Mouse (Mus musculus): ENCODE data around the gene Grb14.

Gene Grb14

DNA sequence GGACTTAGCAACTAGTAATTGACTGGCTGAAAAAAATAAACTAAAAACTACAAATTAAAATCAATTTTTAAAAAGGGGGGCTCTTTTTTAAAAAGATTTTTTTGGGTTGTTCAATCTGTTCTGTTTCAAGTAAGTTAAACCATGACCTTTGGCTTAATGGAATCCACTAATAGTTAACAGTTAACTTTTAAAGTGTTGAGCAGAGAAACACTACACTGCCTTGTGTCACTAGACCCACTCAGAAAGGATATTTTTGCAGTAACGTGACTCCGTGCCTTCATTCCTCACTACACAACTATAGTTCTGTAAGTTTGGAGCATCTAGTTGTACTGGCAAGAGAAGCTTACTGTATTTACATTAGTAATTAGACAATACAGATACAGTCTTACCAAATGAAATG lies 50.2 kb downstream of the Grb14 start:
- DNase-seq (ENCODE audit: low read depth, low spot score), result no peak

DNA sequence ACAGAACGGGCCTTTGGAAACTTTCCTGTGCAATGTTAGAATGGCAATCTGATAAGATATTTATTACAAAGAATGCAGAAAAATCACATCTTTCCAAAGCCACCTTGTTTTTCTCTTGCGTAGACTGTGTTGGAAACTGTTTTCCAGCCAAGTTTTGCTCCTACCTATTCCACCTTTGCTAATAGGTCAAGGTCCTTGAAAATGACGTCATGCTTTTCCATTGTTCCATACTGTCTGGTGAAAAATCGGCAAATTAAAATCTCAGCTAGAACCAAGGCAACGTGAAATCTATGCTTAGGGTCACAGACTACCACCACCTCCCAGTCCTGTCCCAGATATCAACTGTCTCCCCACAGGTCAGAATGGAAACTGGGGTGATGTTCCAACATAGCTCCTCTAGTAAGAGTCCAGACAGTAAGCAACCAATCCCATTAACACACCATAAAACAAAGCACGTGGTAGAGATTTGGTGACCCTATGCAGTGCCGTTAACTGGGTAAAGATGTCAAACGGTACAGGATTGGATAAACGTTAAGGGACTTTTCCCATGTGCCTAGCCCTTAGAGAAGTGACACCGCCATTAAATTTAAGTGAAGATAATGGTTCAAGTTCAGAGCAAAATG lies 50.9 kb downstream of the Grb14 start:
- DNase-seq (ENCODE audit: low read depth, low spot score), result no peak

DNA sequence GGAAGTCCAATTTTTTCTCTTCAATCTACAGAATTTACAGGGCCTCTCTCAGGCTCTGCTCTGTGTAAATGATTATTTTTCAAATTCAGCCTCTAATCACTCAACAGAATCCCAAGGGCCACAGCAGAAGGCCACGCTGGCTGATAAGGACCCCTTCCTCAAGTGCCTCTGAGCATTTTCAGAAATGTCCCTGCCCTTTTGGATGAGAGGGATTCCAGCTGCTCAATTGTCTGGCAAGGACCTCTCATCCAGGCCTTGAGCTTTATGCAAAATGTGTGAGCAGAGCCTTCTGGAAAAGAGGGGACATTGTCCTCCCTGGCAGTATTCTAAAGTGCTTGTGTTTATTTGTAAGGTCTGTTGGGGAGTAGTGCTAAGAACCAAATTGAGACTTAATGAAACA lies 51.7 kb downstream of the Grb14 start:
- DNase-seq (ENCODE audit: low read depth, low spot score), result no peak

DNA sequence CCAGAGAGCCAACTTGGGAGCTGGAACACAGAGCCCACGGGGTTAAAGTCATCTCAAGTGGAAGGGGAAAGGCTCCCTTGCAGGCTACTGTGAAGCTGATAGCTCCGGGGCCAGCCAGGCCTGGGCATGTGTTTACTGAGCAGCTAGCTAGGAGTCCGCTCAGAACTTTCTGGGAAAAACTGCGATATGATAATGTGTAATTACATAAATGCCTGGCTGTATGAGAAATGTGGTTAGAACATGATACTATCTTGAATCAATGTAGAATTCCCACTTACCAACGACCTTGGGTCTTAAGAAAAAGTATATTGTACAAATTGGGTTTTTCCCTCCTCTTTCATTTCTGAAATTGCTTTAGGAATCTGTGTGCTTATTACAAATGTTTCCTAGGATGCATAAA lies 53.0 kb downstream of the Grb14 start:
- DNase-seq (ENCODE audit: low read depth, low spot score), result no peak

DNA sequence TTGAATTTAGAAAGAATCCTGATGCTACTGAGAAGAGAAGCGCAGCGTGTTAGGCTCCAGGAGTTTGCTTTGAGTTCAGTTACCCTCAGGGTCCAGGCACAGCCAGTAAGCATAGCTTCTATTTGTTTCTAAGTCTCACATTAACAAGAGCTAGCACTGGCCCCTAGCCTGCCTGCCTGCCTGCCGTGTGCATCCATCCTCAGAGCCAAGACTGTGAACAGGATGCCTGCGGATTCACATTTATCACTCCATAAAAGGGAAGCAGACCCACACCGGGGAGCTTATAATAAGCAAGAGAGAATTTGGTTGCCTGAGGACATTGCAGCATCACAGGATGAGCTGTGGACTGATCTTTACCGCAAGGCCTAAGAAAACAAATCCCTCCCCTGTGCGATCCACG lies 53.8 kb downstream of the Grb14 start:
- no peak for DNase-seq (ENCODE audit: low read depth, low spot score)

DNA sequence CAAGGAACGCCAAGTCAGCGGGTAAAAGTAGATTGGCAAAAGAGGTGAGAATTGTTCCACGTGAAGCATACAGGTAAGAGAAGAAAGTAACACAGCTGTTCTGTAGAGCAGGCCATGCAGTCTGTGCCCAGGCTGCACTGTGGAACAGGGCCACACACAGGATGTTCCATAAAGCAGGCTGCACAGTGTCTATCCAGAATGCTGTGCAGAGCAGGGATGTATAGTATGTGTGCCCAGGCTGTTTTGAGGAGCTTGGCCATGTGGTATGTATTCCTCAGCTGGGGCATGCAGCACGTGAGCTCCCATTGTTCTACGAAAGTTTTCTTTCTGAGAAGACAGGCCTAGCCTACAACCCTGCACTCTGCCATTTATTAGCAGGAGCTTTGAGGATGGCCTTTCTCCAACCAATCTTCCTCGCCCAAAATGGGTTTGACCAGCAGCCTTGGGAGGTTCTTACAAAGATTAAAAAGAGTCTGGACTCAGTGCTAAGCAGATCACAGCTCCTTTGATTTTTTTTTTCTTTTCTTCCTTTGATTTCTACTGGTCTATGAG lies 57.8 kb downstream of the Grb14 start:
- no peak for DNase-seq (ENCODE audit: low read depth, low spot score)

DNA sequence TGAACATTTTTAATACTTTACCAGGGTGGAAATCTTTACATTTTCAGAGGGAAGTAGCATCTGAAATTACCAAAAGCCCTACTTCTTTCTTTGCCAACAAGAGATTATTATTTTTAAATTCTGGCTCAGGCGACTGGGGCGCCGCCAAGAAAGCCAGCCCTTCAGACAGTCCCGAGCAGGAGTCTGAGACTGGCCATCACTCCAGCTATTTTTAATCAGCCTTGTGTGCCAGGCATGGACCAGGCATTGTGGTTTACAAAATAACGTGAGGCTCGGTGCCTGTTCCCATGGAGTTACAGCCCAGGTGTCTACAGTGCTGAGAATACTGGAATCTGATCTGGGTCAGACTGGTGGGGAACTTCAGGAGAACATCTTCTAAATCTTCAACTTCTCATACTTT lies 58.5 kb downstream of the Grb14 start:
- no peak for DNase-seq (ENCODE audit: low read depth, low spot score)

DNA sequence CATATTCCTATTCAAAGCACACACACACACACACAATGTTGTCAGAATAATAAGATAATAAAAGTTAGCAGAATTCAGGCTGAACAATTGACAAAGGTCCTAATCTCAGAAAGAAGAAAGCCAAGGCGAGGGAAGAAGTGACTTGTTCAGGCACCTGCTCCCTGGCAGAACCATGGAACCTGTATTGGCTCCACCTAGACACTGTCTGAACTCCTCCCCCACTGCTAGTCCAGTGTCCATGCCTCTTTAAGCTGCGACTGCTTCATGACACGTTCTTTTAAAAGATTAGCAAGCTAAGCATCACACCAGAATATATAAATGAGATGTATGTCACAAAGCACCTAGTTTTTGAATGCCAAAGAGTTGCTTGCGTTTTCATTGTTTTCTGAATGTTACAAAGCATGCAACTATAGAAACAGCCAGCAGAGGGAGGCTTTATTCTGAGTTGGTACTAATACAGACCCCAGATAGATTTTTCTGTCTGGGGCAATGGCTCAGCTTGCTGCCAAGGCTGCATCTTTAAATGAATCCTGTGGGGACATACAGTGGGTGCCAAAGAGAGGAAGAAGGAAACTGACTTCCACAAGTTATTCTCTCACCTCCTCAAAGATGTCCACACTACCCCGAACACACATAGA lies 59.4 kb downstream of the Grb14 start:
- peak; percentile 40 for DNase-seq (ENCODE audit: low read depth, low spot score)

DNA sequence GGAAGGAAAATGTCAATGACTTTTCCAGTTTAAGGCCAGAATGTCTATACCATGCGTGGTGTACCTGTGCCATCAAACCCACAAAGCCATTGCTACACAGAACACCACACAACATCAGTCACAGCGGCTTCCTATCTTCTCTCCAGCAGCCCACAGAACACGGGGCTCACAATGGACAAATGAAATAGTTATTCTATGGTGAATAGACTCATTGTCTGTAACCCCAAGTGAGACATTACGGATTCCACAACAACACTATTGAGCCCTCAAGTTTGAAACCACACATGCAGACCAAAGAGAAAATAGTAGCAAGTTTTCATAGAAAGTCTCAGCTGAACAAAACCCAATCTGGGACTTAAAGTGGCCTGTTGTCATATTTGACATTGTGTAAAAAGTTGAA lies 62.6 kb downstream of the Grb14 start:
- no peak for DNase-seq (ENCODE audit: low read depth, low spot score)

DNA sequence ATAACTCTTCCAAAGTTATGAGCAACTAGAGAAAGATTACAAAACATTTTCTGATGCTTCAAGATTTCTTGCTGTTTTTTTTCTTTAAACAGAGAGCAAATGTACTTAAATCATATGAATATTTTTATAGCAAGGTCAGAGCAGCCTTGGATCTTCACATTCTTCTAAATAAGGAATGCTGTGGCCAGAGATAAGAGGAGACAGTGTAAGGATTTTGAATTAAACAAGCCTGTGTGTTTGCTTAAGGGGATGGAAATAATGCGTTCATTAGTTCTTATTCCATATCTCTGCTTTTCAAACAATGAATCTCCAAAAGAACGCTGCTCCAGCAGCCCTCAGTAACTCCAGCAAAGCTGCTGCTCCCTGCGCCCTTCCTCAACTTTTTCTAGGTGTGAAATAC lies 63.4 kb downstream of the Grb14 start:
- no peak for DNase-seq (ENCODE audit: low read depth, low spot score)

DNA sequence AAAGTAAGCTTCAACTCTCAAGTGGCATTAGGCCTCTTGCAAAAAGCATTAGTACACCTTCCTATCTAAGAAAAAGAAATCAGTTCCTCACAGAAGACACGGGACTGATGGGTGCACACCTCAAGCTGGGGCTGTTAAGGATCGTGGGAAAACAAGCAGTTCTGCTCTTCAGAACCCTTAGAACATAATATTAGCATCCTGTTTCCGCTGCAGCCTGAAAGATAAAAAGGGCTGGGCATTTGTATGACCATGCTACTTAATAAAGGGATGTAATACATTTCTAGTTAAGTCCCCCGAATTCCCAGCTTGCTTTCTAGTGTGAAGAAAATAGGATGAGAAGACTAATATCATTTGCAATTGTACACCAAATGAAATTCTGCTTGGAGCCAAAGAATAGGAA lies 65.1 kb downstream of the Grb14 start:
- DNase-seq (ENCODE audit: low read depth, low spot score), result no peak

DNA sequence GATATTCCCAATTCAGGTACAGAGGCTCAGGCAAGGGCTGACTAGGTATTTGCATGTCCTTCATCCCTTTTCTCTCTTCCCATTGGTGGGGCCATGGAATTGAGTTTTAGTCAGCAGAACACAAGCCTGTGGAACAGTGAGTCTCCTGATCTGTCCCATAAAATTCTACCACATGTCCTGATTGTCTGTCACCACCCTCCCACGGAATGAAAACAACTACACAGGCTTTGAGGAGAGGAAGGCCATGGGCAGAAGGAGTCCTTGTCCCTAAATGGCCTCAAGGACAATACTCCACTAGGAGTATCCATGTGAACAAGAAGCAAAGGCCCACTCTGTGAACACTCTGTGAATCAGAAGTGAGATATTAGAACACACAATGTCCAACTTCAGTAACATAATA lies 69.3 kb downstream of the Grb14 start:
- no peak for DNase-seq (ENCODE audit: low read depth, low spot score)

DNA sequence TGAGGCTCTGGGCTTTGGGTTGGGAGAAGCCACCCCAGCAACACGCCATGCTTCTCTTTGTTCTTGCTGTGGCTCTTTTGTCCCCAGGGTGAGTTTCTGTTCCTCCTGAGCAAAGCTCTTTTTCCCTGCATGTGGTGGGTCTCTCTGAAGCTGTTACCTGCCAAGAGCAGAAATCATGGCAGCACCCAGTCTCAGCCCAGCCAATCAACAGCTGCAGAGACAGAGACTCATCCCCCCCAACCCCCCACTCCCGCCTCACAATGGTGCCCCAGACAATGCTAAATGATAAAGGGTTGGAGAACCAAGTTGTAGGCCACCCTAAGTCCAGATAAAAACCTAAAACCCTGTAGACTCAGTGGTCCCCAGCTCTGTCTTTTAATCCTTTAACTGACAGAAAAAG lies 75.6 kb downstream of the Grb14 start:
- no peak for DNase-seq (ENCODE audit: low read depth, low spot score)

DNA sequence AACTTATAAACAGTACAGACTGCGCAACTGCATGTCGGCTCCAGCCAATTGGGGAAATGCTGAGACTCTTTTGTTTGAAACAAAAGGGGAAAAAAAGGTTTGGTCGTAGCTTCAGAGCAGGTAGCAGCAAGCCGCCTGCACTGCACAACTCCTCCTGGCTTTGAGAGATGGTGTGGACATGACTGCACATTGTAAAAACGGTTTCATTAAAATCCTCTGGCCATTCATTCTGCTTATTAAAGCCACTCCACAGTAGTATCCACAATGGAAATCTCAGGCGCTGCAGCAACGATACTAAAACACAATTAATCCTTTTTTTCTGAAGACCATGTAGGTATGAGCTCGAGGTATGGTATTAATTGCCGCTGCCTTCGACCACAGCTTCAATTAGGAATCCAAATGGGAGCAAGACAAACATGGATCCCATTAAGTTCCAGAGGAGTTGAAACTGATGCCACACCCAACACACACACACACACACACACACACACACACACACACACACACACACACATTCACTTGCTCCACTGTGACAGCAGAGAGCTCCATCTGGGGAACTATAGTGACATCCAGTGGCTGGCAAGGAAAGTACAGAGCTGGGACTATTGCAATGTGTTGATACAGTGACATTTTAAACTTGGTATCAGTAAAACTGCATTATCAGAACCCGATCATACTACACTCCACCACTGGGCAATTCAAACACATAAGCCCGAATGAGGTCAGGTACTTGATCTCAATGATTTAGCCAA lies 76.2 kb downstream of the Grb14 start:
- DNase-seq (ENCODE audit: low read depth, low spot score), result peak; percentile 69

DNA sequence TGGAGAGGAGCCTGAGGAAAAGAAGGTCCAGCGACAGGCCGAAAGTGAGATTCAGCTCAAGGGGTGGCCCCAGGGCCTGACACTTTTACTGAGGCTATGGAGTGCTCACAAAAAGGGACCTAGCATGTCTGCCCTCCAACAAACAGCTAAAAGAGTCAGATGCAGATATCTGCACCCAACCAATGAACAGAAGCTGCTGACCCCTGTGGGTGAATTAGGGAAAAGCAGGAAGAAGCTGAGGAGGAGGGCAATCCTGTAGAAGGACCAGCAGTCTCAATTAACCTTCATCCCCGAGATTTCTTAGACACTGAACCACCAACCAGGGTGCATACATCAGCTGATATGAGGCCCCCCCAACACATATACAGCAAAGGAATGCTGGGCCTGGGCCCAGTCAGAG lies 77.3 kb downstream of the Grb14 start:
- DNase-seq (ENCODE audit: low read depth, low spot score), result peak; percentile 38

DNA sequence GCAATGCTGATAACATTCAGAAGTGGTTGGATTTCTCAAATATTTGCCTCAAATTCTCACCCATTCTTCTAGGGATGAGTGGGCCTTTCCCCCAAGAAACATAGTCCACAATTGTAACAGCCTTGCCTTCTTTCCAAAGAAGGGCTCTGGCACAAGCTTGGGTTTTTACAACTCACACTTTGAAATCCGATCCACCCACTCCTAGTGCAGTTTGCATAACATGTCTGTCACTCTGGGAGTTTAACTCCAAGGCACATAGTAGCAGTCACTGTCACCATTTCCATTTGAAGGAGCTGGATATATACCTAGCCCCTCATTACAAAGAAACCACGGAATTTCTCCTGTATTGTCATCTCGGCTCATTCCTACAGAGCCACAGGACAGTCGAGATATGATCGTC lies 103.9 kb downstream of the Grb14 start:
- DNase-seq (ENCODE audit: low read depth, low spot score), result no peak

DNA sequence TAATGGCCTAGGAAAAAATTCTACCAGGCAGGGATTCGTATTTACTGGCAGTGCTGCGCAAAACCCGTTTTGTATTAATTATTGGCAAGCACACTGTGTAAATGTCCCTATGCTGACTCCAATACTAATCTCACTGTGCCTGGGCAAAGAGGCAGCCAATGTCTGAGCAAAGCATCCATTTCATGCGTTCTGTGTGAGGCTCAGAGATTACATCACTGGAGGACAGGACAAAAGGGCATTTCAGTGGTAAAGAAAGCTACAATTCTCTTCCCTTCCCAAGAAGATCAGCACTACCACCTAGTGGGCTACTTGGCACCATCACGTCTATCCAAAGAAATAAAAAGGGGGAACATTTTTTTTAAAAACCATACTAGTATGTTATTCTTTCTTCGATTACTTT lies 109.3 kb downstream of the Grb14 start:
- peak; percentile 10 for DNase-seq (ENCODE audit: low read depth, low spot score)

DNA sequence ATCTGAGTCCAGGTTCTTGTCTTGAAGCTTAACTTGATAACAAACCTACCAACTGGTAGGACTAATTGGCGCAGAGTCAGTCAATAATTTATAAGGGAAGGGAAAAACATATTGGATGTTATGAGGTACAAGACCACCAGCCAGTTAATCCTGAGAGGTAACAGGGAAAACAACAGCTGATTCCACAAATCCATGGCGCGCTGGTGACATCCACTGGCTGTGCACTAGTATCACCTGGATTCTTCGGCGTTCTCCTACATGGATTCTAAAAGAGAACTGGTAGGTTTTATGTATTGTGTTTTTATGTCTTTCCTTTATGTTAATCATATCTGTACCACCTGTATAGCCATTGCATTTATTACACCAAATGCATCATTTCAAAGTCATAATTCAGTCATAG lies 119.9 kb downstream of the Grb14 start:
- no peak for DNase-seq (ENCODE audit: low read depth, low spot score)

DNA sequence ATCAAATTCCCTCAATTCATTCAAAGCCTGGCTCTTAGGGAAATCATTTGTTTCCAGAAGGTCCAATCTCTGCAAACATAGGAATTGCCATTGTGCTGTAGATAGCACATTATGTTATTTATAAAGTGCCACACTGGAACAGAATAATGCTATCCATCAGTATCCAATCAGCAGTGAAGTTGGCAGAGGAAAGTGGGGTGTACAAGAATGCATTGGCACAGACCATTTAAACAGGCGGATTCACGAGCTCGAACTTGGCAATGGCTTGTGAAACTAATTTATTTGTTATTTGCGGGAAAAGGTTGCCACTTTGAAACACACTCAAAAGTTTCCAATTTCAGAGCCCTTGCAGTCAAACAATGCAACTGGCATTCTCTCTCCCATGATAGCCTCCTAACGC lies 126.9 kb downstream of the Grb14 start:
- DNase-seq (ENCODE audit: low read depth, low spot score), result no peak

DNA sequence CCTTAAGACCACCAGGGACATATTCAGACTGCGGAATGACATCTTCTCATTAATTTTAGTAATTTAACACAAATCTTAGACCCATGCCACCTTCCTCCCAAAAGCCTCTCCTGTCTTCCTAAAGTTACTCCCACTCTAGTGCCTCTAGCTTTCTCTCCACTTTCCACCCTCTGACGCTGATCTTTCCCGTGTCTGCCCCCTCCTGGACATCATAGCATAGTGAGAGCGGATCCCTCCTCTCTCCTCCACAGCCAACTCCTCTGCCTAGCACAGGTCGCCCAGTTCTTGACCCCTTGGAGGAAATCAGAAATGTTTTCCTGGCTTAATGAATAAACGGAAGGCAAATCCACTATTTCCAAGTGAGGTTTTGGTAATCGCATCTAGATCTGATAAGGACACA lies 131.6 kb downstream of the Grb14 start:
- peak; percentile 23 for DNase-seq (ENCODE audit: low read depth, low spot score)

DNA sequence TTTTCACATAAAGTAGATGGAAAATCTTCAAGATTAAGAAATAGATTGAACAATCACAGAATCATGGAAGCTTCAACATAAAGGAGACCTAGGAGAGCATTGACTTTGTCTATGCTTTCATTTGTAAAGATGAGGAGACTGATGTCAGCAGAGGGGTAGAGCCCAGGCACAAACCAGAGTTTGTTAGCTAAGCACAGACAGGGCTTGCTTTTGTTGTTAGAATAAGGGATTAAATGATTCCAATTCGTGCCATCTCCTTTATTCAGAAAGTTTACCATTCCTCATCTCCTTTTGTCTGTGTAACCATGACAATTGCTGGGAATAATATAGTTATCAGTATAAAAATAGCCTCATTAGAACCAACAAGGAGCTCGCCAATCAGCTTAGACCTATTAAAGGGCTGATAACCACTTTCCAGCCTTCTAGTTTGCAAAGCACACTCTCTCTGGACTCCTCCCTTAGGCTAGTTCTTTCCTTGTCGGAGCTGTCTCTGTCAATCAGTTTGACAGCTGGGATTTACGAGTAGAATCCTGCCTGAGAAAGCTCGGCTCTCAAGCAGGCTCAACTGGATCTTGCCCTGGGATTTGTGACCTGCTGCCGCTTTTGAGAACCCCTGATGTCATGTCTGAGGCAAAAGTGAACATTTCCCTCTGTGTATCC lies 137.6 kb downstream of the Grb14 start:
- no peak for DNase-seq (ENCODE audit: low read depth, low spot score)

DNA sequence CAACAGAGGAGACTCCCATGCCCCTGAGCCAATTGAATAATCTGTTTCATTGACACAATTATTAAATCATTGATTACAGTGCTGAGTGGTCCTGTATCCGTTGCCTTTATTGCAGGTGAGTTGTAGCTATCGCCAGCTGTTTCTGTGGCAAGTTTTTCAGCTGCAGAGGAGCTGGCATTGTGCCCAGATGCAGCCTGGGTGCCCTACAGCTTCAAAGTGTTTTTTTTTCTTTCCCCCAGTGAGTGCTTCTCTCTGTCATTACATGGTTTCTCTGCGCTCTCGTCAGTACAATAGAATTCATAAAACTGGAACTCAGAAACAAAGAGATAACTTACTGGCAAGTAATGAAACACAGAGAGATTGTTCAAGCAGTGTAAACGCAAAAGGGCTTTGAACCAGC lies 139.1 kb downstream of the Grb14 start:
- DNase-seq (ENCODE audit: low read depth, low spot score), result no peak
